Mouse (Mus musculus) cortical plate, adult 2 months (tissue): Measurements from ENCODE around the gene Cdc42bpa. TPM values are rescaled to one million over a fixed set of nuclear protein-coding genes. Genes with fewer than 3 reads are reported as not detected.

Experiments
- H3K27ac ChIP-seq: fragments of 200-500 bp; 2 replicates; pipeline ENCODE4 v1.5.1; 2012; ENCODE audit warnings: low read length, control low read depth, inconsistent platforms; ENCODE audit not compliant: insufficient read depth
- H3K4me1 ChIP-seq: fragments of 200-500 bp; 2 replicates; pipeline ENCODE4 v1.6.1; 2011; ENCODE audit warnings: low read length; ENCODE audit not compliant: control insufficient read depth, insufficient read depth
- H3K4me3 ChIP-seq: fragments of 200-500 bp; 2 replicates; pipeline ENCODE4 v1.5.1; 2011; ENCODE audit warnings: mild to moderate bottlenecking, low read length, control low read depth; ENCODE audit not compliant: insufficient read depth
- CTCF ChIP-seq: fragments of 200-500 bp; IDR thresholded peaks from 2 replicates; pipeline ENCODE4 v1.5.1; 2011; ENCODE audit warnings: mild to moderate bottlenecking, control low read depth, low read length; ENCODE audit not compliant: insufficient read depth; ENCODE audit errors: extremely low read depth
- POLR2A ChIP-seq: fragments of 200-500 bp; IDR thresholded peaks from 2 replicates; pipeline ENCODE4 v1.6.1; 2011; ENCODE audit warnings: mild to moderate bottlenecking, low read length, control low read depth; ENCODE audit not compliant: insufficient read depth; ENCODE audit errors: extremely low read depth
- polyA plus RNA-seq: library from polyadenylated mRNA; depleted of rRNA; stranded (reverse); fragments of >200 nt; gene quantifications from 2 replicates; pipeline ENCODE4 v1.2.3, GENCODE M21; 2012

Gene Cdc42bpa
- polyA plus RNA-seq, 1 experiment = 147 TPM

GRCm38 (mm10) chr1:180160545-180160944, 200.3 kb downstream of the Cdc42bpa start:
- H3K27ac ChIP-seq = no peak overlapping the region
- H3K4me1 ChIP-seq = no peaks in the 10 kb centered on the region
- TF ChIP-seq CTCF = no peak
- TF ChIP-seq POLR2A = no peak
- no peak overlapping the region for H3K4me3 ChIP-seq

GRCm38 (mm10) chr1:180161160-180161559, 200.9 kb downstream of the Cdc42bpa start:
- no peak for TF ChIP-seq CTCF
- TF ChIP-seq POLR2A = no peak
- Histone ChIP-seq H3K4me3 (no peak overlapping the region), H3K27ac (no peak overlapping the region), H3K4me1 (no peaks in the 10 kb centered on the region)

- no peak overlapping the region for H3K4me3 ChIP-seq
- TF ChIP-seq POLR2A (no peak), CTCF (no peak)
- no peak overlapping the region for H3K27ac ChIP-seq
- no peaks in the 10 kb centered on the region for H3K4me1 ChIP-seq
Measured at GRCm38 (mm10) chr1:180161566-180162355, 201.5 kb downstream of the Cdc42bpa start.

GRCm38 (mm10) chr1:180162986-180163385, 202.7 kb downstream of the Cdc42bpa start:
- Histone ChIP-seq H3K4me3 (no peak overlapping the region), H3K4me1 (no peaks in the 10 kb centered on the region), H3K27ac (no peak overlapping the region)
- TF ChIP-seq CTCF = no peak
- TF ChIP-seq POLR2A = no peak

GRCm38 (mm10) chr1:180166533-180166932, 206.3 kb downstream of the Cdc42bpa start:
- Histone ChIP-seq H3K4me3 (no peak overlapping the region), H3K4me1 (no peaks in the 10 kb centered on the region), H3K27ac (no peak overlapping the region)
- TF ChIP-seq CTCF = 0 out of 2 replicates have a peak, but pooled peaks have one; percentile 3
- no peak for TF ChIP-seq POLR2A

- Histone ChIP-seq H3K4me3 (no peak overlapping the region), H3K27ac (no peak overlapping the region), H3K4me1 (no peaks in the 10 kb centered on the region)
- no peak for TF ChIP-seq POLR2A
- TF ChIP-seq CTCF = no peak
Measured at GRCm38 (mm10) chr1:180168294-180168693, 208.0 kb downstream of the Cdc42bpa start.

GRCm38 (mm10) chr1:180169161-180169560, 208.9 kb downstream of the Cdc42bpa start:
- no peak overlapping the region for H3K27ac ChIP-seq
- H3K4me3 ChIP-seq = no peak overlapping the region
- TF ChIP-seq POLR2A = no peak
- TF ChIP-seq CTCF = no peak
- H3K4me1 ChIP-seq = no peaks in the 10 kb centered on the region

- TF ChIP-seq CTCF (no peak), POLR2A (no peak)
- no peaks in the 10 kb centered on the region for H3K4me1 ChIP-seq
- H3K4me3 ChIP-seq = no peak overlapping the region
- H3K27ac ChIP-seq = no peak overlapping the region
Measured at GRCm38 (mm10) chr1:180170071-180170470, 209.8 kb downstream of the Cdc42bpa start.

GRCm38 (mm10) chr1:180171883-180172282, 211.6 kb downstream of the Cdc42bpa start:
- no peaks in the 10 kb centered on the region for H3K4me1 ChIP-seq
- H3K4me3 ChIP-seq = no peak overlapping the region
- H3K27ac ChIP-seq = no peak overlapping the region
- TF ChIP-seq POLR2A = no peak
- no peak for TF ChIP-seq CTCF

GRCm38 (mm10) chr1:180172600-180172999, 212.3 kb downstream of the Cdc42bpa start:
- no peak overlapping the region for H3K27ac ChIP-seq
- H3K4me1 ChIP-seq = no peaks in the 10 kb centered on the region
- no peak overlapping the region for H3K4me3 ChIP-seq
- no peak for TF ChIP-seq CTCF
- TF ChIP-seq POLR2A = no peak

- TF ChIP-seq POLR2A = no peak
- TF ChIP-seq CTCF = no peak
Measured at GRCm38 (mm10) chr1:180173017-180173416, 212.7 kb downstream of the Cdc42bpa start.

More at GRCm38 (mm10) chr1:180173017-180173416, 212.7 kb downstream of the Cdc42bpa start:
- no peaks in the 10 kb centered on the region for H3K4me1 ChIP-seq
- no peak overlapping the region for H3K4me3 ChIP-seq
- H3K27ac ChIP-seq = no peak overlapping the region
